8 mouse cellular contexts compared by ENCODE assay signal in the genomic region with DNA sequence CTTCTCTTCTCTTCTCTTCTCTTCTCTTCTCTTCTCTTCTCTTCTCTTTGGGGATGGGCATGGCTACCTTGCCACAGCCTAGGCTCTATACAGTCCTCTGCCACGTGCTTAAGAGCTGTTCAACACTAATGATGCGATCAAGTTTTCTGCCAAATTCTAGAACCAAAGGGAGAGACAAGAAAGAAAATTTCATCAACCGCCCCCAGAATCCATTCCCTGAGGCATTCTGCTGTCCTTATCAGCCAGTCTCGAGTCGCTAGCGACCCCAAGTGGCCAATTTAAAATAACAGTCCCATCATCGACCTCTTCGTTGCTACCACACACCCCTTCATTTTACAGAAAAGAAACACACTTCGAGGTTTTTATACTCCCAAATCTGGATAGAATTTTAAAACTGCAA.
DNase-seq lines count a peak whose midpoint lies in the region; ATAC-seq and TF ChIP-seq lines count a peak whose summit lies in the region.

No protein-coding gene starts in this region.

- no peaks in the 10 kb centered on the region for H3K36me3 ChIP-seq in hindbrain, postnatal 0 days (ENCODE audit: insufficient read depth, low read length)

- DNase-seq in adrenal gland, adult 8-10 months, result peak; percentile 59
- DNase-seq in gastrocnemius, postnatal 10 days, result peak; percentile 79
- peak; percentile 95 for DNase-seq in hindbrain, postnatal 0 days (ENCODE audit: low spot score)
- DNase-seq in left cerebral cortex, adult 18-20 months (ENCODE audit: low spot score in 2 of 2), result peak; percentile 90 to 92
- peak; percentile 90 for DNase-seq in lung, postnatal 36 days
- peak; percentile 86 for DNase-seq in right cerebral cortex, postnatal 14 days

- WGBS in hindbrain, postnatal 0 days, result 2% methylated on average over 9 of the region's 9 CpGs

- H3K27ac ChIP-seq in cortical plate, adult 2 months (ENCODE audit: insufficient read depth, low read length), result no peak overlapping the region
- peak overlapping the region; percentile 45; the same call in 1 of the 2 replicates for H3K27ac ChIP-seq in hindbrain, postnatal 0 days

- 0 out of 2 replicates have a peak overlapping the region, but pooled peaks have one; percentile 13 for H3K4me3 ChIP-seq in cortical plate, adult 2 months (ENCODE audit: insufficient read depth, low read length)
- H3K4me3 ChIP-seq in hindbrain, postnatal 0 days (ENCODE audit: low read length), result peak overlapping the region; percentile 35

- peak overlapping the region; percentile 50; the same call in 1 of the 2 replicates for H3K9ac ChIP-seq in hindbrain, postnatal 0 days (replicated peaks; ENCODE audit: low read length)

- peaks cover 2% of the 10 kb centered on the region; the same call in 1 of the 2 replicates for H3K4me1 ChIP-seq in cortical plate, adult 2 months (ENCODE audit: control insufficient read depth, insufficient read depth, low read length)
- no peaks in the 10 kb centered on the region for H3K4me1 ChIP-seq in hindbrain, postnatal 0 days (ENCODE audit: insufficient read depth, low read length)

- peak; percentile 85 for TF ChIP-seq CTCF in cortical plate, adult 2 months (IDR thresholded peaks at IDR 0.05; ENCODE audit: extremely low read depth, insufficient read depth, low read length)
- peak; percentile 87 for TF ChIP-seq CTCF in hindbrain, postnatal 0 days (IDR thresholded peaks at IDR 0.05; ENCODE audit: low read depth)

- no peaks in the 10 kb centered on the region for H3K27me3 ChIP-seq in hindbrain, postnatal 0 days (ENCODE audit: insufficient read depth, low read length)

- H3K4me2 ChIP-seq in hindbrain, postnatal 0 days (ENCODE audit: low read depth, low read length), result peak overlapping the region; percentile 65

- ATAC-seq in hindbrain, postnatal 0 days, result peak; percentile 88
- ATAC-seq in CD4-positive, CD25-positive, alpha-beta regulatory T cell, adult 4 months, result no peak

- no peaks in the 10 kb centered on the region for H3K9me3 ChIP-seq in hindbrain, postnatal 0 days (ENCODE audit: low read length)

- no peak for TF ChIP-seq POLR2A in cortical plate, adult 2 months (IDR thresholded peaks at IDR 0.05; ENCODE audit: extremely low read depth, insufficient read depth, low read length)
